Mouse (Mus musculus) limb, embryonic 14.5 days (tissue): ENCODE measurements around the gene Dst. TPM values are rescaled to one million over a fixed set of nuclear protein-coding genes. Genes with fewer than 3 reads are reported as not detected.

Experiments used
- ATAC-seq: fragments of 200-750 bp; cut with Nextera tagmentation; 2 replicates; pipeline ENCODE4 v1.8.0; 2017; ENCODE audit warnings: low read depth, moderate number of reproducible peaks, moderate TSS enrichment; ENCODE audit not compliant: low FRiP score
- DNase-seq: peaks from one replicate; pipeline ENCODE4 v3.0.0-alpha.2; 2015; ENCODE audit warnings: low spot score
- H3K27ac ChIP-seq: fragments of 300-500 bp; sonication (generic); replicated peaks from 2 replicates; pipeline ENCODE4 v1.5.1; 2014; ENCODE audit warnings: low read depth, mild to moderate bottlenecking, low read length, moderate library complexity, mixed read lengths
- H3K27me3 ChIP-seq: fragments of 300-500 bp; sonication (generic); 2 replicates; pipeline ENCODE4 v1.6.1; 2014; ENCODE audit warnings: low read length, mixed read lengths; ENCODE audit not compliant: control insufficient read depth, insufficient read depth
- H3K36me3 ChIP-seq: fragments of 300-500 bp; sonication (generic); 2 replicates; pipeline ENCODE4 v1.6.1; 2014; ENCODE audit warnings: mild to moderate bottlenecking, low read length, moderate library complexity, mixed read lengths; ENCODE audit not compliant: control insufficient read depth, insufficient read depth
- H3K4me1 ChIP-seq: fragments of 300-500 bp; sonication (generic); 2 replicates; pipeline ENCODE4 v1.6.1; 2014; ENCODE audit warnings: antibody characterized with exemption, low read length, mixed read lengths; ENCODE audit not compliant: control insufficient read depth, insufficient read depth
- H3K4me2 ChIP-seq: fragments of 300-500 bp; sonication (generic); replicated peaks from 2 replicates; pipeline ENCODE4 v1.6.1; 2014; ENCODE audit warnings: low read depth, mild to moderate bottlenecking, low read length, moderate library complexity; ENCODE audit not compliant: severe bottlenecking
- H3K4me3 ChIP-seq: fragments of 300-500 bp; sonication (generic); replicated peaks from 2 replicates; pipeline ENCODE4 v1.5.1; 2014; ENCODE audit warnings: low read length
- H3K9ac ChIP-seq: fragments of 300-500 bp; sonication (generic); 2 replicates; pipeline ENCODE4 v1.6.1; 2014; ENCODE audit warnings: mild to moderate bottlenecking, low read depth, low read length, moderate library complexity; ENCODE audit not compliant: severe bottlenecking
- H3K9me3 ChIP-seq: fragments of 300-500 bp; sonication (generic); 2 replicates; pipeline ENCODE4 v1.6.1; 2016; ENCODE audit warnings: low read length; ENCODE audit not compliant: control insufficient read depth
- POLR2A ChIP-seq: fragments of 200-500 bp; IDR thresholded peaks from 2 replicates; pipeline ENCODE4 v1.8.0; 2012; ENCODE audit warnings: inconsistent platforms, mild to moderate bottlenecking, moderate library complexity, borderline replicate concordance; ENCODE audit not compliant: insufficient read depth, insufficient read length; ENCODE audit errors: extremely low read depth
- WGBS: fragments of 180-500 bp; shearing (Covaris S2); extraction: QIAGEN DNeasy Blood & Tissue Kit; methylation state at CpG from one replicate; pipeline ENCODE4 v1.1.7; 2014; 5-methylcytosine and 5-hydroxymethylcytosine counted together
- polyA plus RNA-seq, 2 experiments: library from polyadenylated mRNA; depleted of rRNA in 1 of 2; stranded (reverse) in 1 of 2; unstranded in 1 of 2; fragments of >200 nt; fragmentation: Nextera tagmentation in 1 of 2; extraction: Ambion mirVana in 1 of 2; gene quantifications; 2 replicates each; pipeline versions ENCODE4 v1.2.1 to v1.2.3; 2012 to 2014

The Dst gene
- polyA plus RNA-seq, 2 experiments = 34.9 to 42.5 TPM

- Histone ChIP-seq H3K36me3 (peaks cover 6% of the 10 kb centered on the region; the same call in 1 of the 2 replicates), H3K4me2 (no peak overlapping the region), H3K4me1 (no peaks in the 10 kb centered on the region), H3K9ac (no peak overlapping the region), H3K9me3 (no peaks in the 10 kb centered on the region), H3K4me3 (no peak overlapping the region), H3K27ac (no peak overlapping the region), H3K27me3 (no peaks in the 10 kb centered on the region)
- ATAC-seq (no peak), DNase-seq (no peak)
- WGBS = 89% methylated on average over 3 of the region's 3 CpGs
- TF ChIP-seq POLR2A = no peak
Measured at GRCm38 (mm10) chr1:34089011-34089410, 181.0 kb downstream of the Dst start.

- WGBS = 83% methylated on average over 7 of the region's 7 CpGs
- Histone ChIP-seq H3K9ac (no peak overlapping the region), H3K4me2 (no peak overlapping the region), H3K27ac (no peak overlapping the region), H3K27me3 (no peaks in the 10 kb centered on the region), H3K4me1 (no peaks in the 10 kb centered on the region), H3K9me3 (no peaks in the 10 kb centered on the region), H3K36me3 (peaks cover 6% of the 10 kb centered on the region; the same call in 1 of the 2 replicates), H3K4me3 (no peak overlapping the region)
- ATAC-seq = no peak
- no peak for TF ChIP-seq POLR2A
- no peak for DNase-seq
Measured at GRCm38 (mm10) chr1:34090700-34091099, 182.7 kb downstream of the Dst start.

- Histone ChIP-seq H3K4me2 (no peak overlapping the region), H3K4me1 (no peaks in the 10 kb centered on the region), H3K9me3 (no peaks in the 10 kb centered on the region), H3K9ac (no peak overlapping the region), H3K27me3 (no peaks in the 10 kb centered on the region), H3K36me3 (peaks cover 3% of the 10 kb centered on the region; the same call in 1 of the 2 replicates), H3K27ac (no peak overlapping the region), H3K4me3 (no peak overlapping the region)
- 91% methylated on average over 7 of the region's 7 CpGs for WGBS
- TF ChIP-seq POLR2A = no peak
- DNase-seq (no peak), ATAC-seq (no peak)
Measured at GRCm38 (mm10) chr1:34093652-34094051, 185.6 kb downstream of the Dst start.

GRCm38 (mm10) chr1:34094301-34094700, 186.3 kb downstream of the Dst start:
- 40% methylated on average over 5 of the region's 5 CpGs for WGBS
- H3K4me1 ChIP-seq = no peaks in the 10 kb centered on the region
- H3K4me2 ChIP-seq = no peak overlapping the region
- H3K27me3 ChIP-seq = no peaks in the 10 kb centered on the region
- H3K9me3 ChIP-seq = no peaks in the 10 kb centered on the region
- DNase-seq (no peak), ATAC-seq (no peak)
- no peak for TF ChIP-seq POLR2A
- H3K27ac ChIP-seq = no peak overlapping the region
- no peak overlapping the region for H3K4me3 ChIP-seq
- H3K36me3 ChIP-seq = peaks cover under 1% of the 10 kb centered on the region; the same call in 1 of the 2 replicates
- H3K9ac ChIP-seq = no peak overlapping the region

GRCm38 (mm10) chr1:34095173-34095572, 187.1 kb downstream of the Dst start:
- no peak overlapping the region for H3K9ac ChIP-seq
- 31% methylated on average over 4 of the region's 4 CpGs for WGBS
- no peak overlapping the region for H3K27ac ChIP-seq
- DNase-seq = no peak
- H3K9me3 ChIP-seq = no peaks in the 10 kb centered on the region
- H3K36me3 ChIP-seq = no peaks in the 10 kb centered on the region
- no peaks in the 10 kb centered on the region for H3K4me1 ChIP-seq
- H3K4me2 ChIP-seq = no peak overlapping the region
- TF ChIP-seq POLR2A = no peak
- H3K4me3 ChIP-seq = no peak overlapping the region
- ATAC-seq = no peak
- H3K27me3 ChIP-seq = no peaks in the 10 kb centered on the region

- Histone ChIP-seq H3K27me3 (no peaks in the 10 kb centered on the region), H3K36me3 (no peaks in the 10 kb centered on the region), H3K4me2 (no peak overlapping the region), H3K4me1 (no peaks in the 10 kb centered on the region; the same call in 1 of the 2 replicates), H3K4me3 (no peak overlapping the region), H3K9me3 (no peaks in the 10 kb centered on the region), H3K9ac (no peak overlapping the region), H3K27ac (no peak overlapping the region)
- ATAC-seq (no peak), DNase-seq (no peak)
- TF ChIP-seq POLR2A = no peak
- WGBS = 46% methylated on average over 3 of the region's 3 CpGs
Measured at GRCm38 (mm10) chr1:34096923-34097322, 188.9 kb downstream of the Dst start.
